Mouse (Mus musculus) small intestine, adult 2 months (tissue): ENCODE data around the gene Rit1.

Experiments
- CTCF ChIP-seq: fragments of 200-500 bp; IDR thresholded peaks from 2 replicates; pipeline ENCODE4 v1.5.1; 2012; ENCODE audit warnings: low read depth, mild to moderate bottlenecking, control low read depth, inconsistent platforms, low read length, moderate library complexity, mixed read lengths; ENCODE audit not compliant: insufficient replicate concordance, insufficient read length; ENCODE audit errors: extremely low read depth
- POLR2A ChIP-seq: fragments of 200-500 bp; IDR thresholded peaks from 2 replicates; pipeline ENCODE4 v1.6.1; 2012; ENCODE audit warnings: low read depth, mild to moderate bottlenecking, control low read depth, inconsistent platforms, low read length, moderate library complexity

GRCm38 (mm10) chr3:88736556-88736955 lies 19.9 kb downstream of the Rit1 start:
- TF ChIP-seq CTCF (no peak), POLR2A (no peak)
